Mouse (Mus musculus) forebrain, embryonic 11.5 days (tissue): ENCODE results near the gene H2-T24. TPM values are rescaled to one million over a fixed set of nuclear protein-coding genes. Genes with fewer than 3 reads are reported as not detected.

ENCODE experiments used
- ATAC-seq: fragments of 200-750 bp; cut with Nextera tagmentation; replicated peaks from 2 replicates; pipeline ENCODE4 v1.8.0; 2017; ENCODE audit warnings: moderate TSS enrichment; ENCODE audit not compliant: low FRiP score
- DNase-seq: peaks from one replicate; pipeline ENCODE4 v3.0.0-alpha.2; 2017; ENCODE audit warnings: low spot score
- H3K27ac ChIP-seq: fragments of 300-500 bp; sonication (generic); 2 replicates; pipeline ENCODE4 v1.5.1; 2014; ENCODE audit warnings: low read depth, low read length
- H3K27me3 ChIP-seq: fragments of 300-500 bp; sonication (generic); 2 replicates; pipeline ENCODE4 v1.6.1; 2014; ENCODE audit warnings: mild to moderate bottlenecking, low read length, mixed read lengths; ENCODE audit not compliant: control insufficient read depth, insufficient read depth
- H3K36me3 ChIP-seq: fragments of 300-500 bp; sonication (generic); 2 replicates; pipeline ENCODE4 v1.6.1; 2014; ENCODE audit warnings: mild to moderate bottlenecking, low read length, moderate library complexity, mixed read lengths; ENCODE audit not compliant: control insufficient read depth, insufficient read depth
- H3K4me1 ChIP-seq: fragments of 300-500 bp; sonication (generic); replicated peaks from 2 replicates; pipeline ENCODE4 v1.6.1; 2014; ENCODE audit warnings: low read length, mixed read lengths; ENCODE audit not compliant: control insufficient read depth, insufficient read depth
- H3K4me2 ChIP-seq: fragments of 300-500 bp; sonication (generic); 2 replicates; pipeline ENCODE4 v1.6.1; 2014; ENCODE audit warnings: low read depth, mild to moderate bottlenecking, low read length, moderate library complexity, mixed read lengths; ENCODE audit not compliant: severe bottlenecking
- H3K4me3 ChIP-seq: fragments of 300-500 bp; sonication (generic); 2 replicates; pipeline ENCODE4 v1.5.1; 2014; ENCODE audit warnings: low read depth, low read length
- H3K9ac ChIP-seq: fragments of 300-500 bp; sonication (generic); 2 replicates; pipeline ENCODE4 v1.6.1; 2014; ENCODE audit warnings: low read length
- H3K9me3 ChIP-seq: fragments of 300-500 bp; sonication (generic); 2 replicates; pipeline ENCODE4 v1.6.1; 2016; ENCODE audit warnings: low read length, mixed read lengths; ENCODE audit not compliant: control insufficient read depth
- WGBS: fragments of 180-500 bp; shearing (Covaris S2); extraction: QIAGEN DNeasy Blood & Tissue Kit; methylation state at CpG from one replicate; pipeline ENCODE4 v1.1.7; 2014; 5-methylcytosine and 5-hydroxymethylcytosine counted together
- polyA plus RNA-seq: library from polyadenylated mRNA; unstranded; fragments of >200 nt; fragmentation: Nextera tagmentation; extraction: Ambion mirVana; gene quantifications from 2 replicates; pipeline ENCODE4 v1.2.1, GENCODE M21; 2014

Gene H2-T24
- polyA plus RNA-seq, 1 experiment from 2014 or later = 4.3 TPM

GRCm38 (mm10) chr17:35991781-35992180, 28.6 kb downstream of the H2-T24 start:
- Histone ChIP-seq H3K4me3 (no peak overlapping the region), H3K27ac (no peak overlapping the region), H3K27me3 (no peaks in the 10 kb centered on the region), H3K4me2 (no peak overlapping the region), H3K4me1 (0 out of 2 replicates have a peak, but pooled peaks cover 2% of the 10 kb centered on the region), H3K9me3 (no peaks in the 10 kb centered on the region), H3K9ac (no peak overlapping the region), H3K36me3 (no peaks in the 10 kb centered on the region; the same call in 1 of the 2 replicates)
- ATAC-seq (no peak), DNase-seq (no peak)
- 58% methylated on average over 10 of the region's 10 CpGs for WGBS

- Histone ChIP-seq H3K4me1 (peaks cover 8% of the 10 kb centered on the region; the same call in 1 of the 2 replicates), H3K4me2 (no peak overlapping the region), H3K36me3 (no peaks in the 10 kb centered on the region; the same call in 1 of the 2 replicates), H3K9ac (no peak overlapping the region), H3K27ac (no peak overlapping the region), H3K27me3 (no peaks in the 10 kb centered on the region), H3K4me3 (no peak overlapping the region), H3K9me3 (no peaks in the 10 kb centered on the region)
- DNase-seq (no peak), ATAC-seq (no peak)
- WGBS = 91% methylated on average over 9 of the region's 9 CpGs
Observed at GRCm38 (mm10) chr17:35981776-35982175, 38.6 kb downstream of the H2-T24 start.

- peak overlapping the region; percentile 78 for H3K4me2 ChIP-seq
- ATAC-seq (peak; percentile 45), DNase-seq (no peak)
- no peaks in the 10 kb centered on the region for H3K9me3 ChIP-seq
- no peaks in the 10 kb centered on the region for H3K27me3 ChIP-seq
- peak overlapping the region; percentile 89 for H3K27ac ChIP-seq
- WGBS = under 1% methylated on average over 26 of the region's 29 CpGs
- H3K4me1 ChIP-seq = peaks cover 8% of the 10 kb centered on the region; the same call in 1 of the 2 replicates
- H3K4me3 ChIP-seq = peak overlapping the region; percentile 93
- peak overlapping the region; percentile 72 for H3K9ac ChIP-seq
- no peaks in the 10 kb centered on the region; the same call in 1 of the 2 replicates for H3K36me3 ChIP-seq
Observed at GRCm38 (mm10) chr17:35980363-35980754, 40.0 kb downstream of the H2-T24 start.

GRCm38 (mm10) chr17:35979401-35980362, 40.7 kb downstream of the H2-T24 start, which contains the start of the genes Gnl1 and Prr3:
TSS of gene Gnl1 (plus strand) at chr17:35979851.
TSS of gene Prr3 (minus strand) at chr17:35980236.
- peak; percentile 94 for DNase-seq
- WGBS = under 1% methylated on average over 103 of the region's 109 CpGs
- H3K36me3 ChIP-seq = no peaks in the 10 kb centered on the region; the same call in 1 of the 2 replicates

GRCm38 (mm10) chr17:35978811-35979400, 41.5 kb downstream of the H2-T24 start:
- Histone ChIP-seq H3K9ac (peak overlapping the region; percentile 72), H3K27me3 (no peaks in the 10 kb centered on the region), H3K4me2 (peak overlapping the region; percentile 78), H3K4me3 (peak overlapping the region; percentile 93), H3K4me1 (peaks cover 8% of the 10 kb centered on the region; the same call in 1 of the 2 replicates), H3K36me3 (no peaks in the 10 kb centered on the region; the same call in 1 of the 2 replicates), H3K27ac (peak overlapping the region; percentile 89), H3K9me3 (no peaks in the 10 kb centered on the region)
- under 1% methylated on average over 41 of the region's 41 CpGs for WGBS
- ATAC-seq = peak; percentile 87
- DNase-seq = peak; percentile 92

More at GRCm38 (mm10) chr17:35979401-35980362, 40.7 kb downstream of the H2-T24 start, which contains the start of the genes Gnl1 and Prr3:
- peak within 1 kb of the TSS; percentile 78 for H3K4me2 ChIP-seq
- peak within 1 kb of the TSS; percentile 72 for H3K9ac ChIP-seq
- no peaks in the 10 kb centered on the region for H3K27me3 ChIP-seq
- peak within 1 kb of the TSS; percentile 89 for H3K27ac ChIP-seq
- H3K4me1 ChIP-seq = peaks cover 8% of the 10 kb centered on the region; the same call in 1 of the 2 replicates
- H3K9me3 ChIP-seq = no peaks in the 10 kb centered on the region
- H3K4me3 ChIP-seq = peak within 1 kb of the TSS; percentile 93
- ATAC-seq = peak; percentile 87

GRCm38 (mm10) chr17:35972131-35972530, 48.2 kb downstream of the H2-T24 start:
- Histone ChIP-seq H3K36me3 (no peaks in the 10 kb centered on the region), H3K4me1 (peaks cover 3% of the 10 kb centered on the region), H3K4me2 (no peak overlapping the region), H3K27ac (no peak overlapping the region), H3K9ac (no peak overlapping the region), H3K27me3 (no peaks in the 10 kb centered on the region), H3K9me3 (no peaks in the 10 kb centered on the region), H3K4me3 (no peak overlapping the region)
- 79% methylated on average over 1 of the region's 1 CpGs for WGBS
- ATAC-seq (no peak), DNase-seq (no peak)

GRCm38 (mm10) chr17:35969418-35970389, 50.7 kb downstream of the H2-T24 start, which contains the start of gene Abcf1:
TSS of gene Abcf1 (minus strand) at chr17:35969761.
- Histone ChIP-seq H3K4me1 (peaks cover 3% of the 10 kb centered on the region), H3K4me2 (peak within 1 kb of the TSS; percentile 70), H3K27ac (no peak within 1 kb of the TSS), H3K9me3 (no peaks in the 10 kb centered on the region), H3K9ac (peak within 1 kb of the TSS; percentile 81), H3K27me3 (no peaks in the 10 kb centered on the region), H3K4me3 (peak within 1 kb of the TSS; percentile 92), H3K36me3 (no peaks in the 10 kb centered on the region)
- DNase-seq (peak; percentile 99), ATAC-seq (peak; percentile 97)
- WGBS = 1% methylated on average over 68 of the region's 68 CpGs
